Mouse (Mus musculus): Measurements from ENCODE around the gene Tmcc1. TPM values are rescaled to one million over a fixed set of nuclear protein-coding genes. Genes with fewer than 3 reads are reported as not detected.

Gene Tmcc1
- total and polyA plus RNA-seq, 3 experiments = 9.1 to 30.6 TPM; not detected in 1

DNA sequence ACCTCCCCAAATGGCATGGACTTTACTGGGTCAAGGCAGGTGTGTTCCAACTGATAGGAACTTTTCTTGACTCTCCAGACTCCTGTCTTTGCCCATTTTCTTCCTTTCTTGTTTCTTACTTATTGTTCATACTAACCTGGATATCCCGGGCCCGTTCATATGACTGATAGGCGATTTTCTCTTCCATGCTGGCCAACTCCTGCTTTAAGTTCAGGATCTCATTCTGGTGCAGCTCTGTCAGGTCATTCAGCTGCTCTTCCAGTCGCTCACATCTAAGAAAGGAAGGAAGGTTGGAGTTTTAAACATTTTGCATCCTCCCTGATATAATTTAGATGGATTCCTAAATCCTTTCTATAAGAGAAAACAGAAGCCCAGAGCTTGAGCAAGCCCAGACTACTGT, 168.6 kb downstream of the Tmcc1 start:
- no peak overlapping the region for H3K9ac ChIP-seq (ENCODE audit: control insufficient read depth, low read depth, low read length, poor library complexity, severe bottlenecking)
- H3K4me1 ChIP-seq (ENCODE audit: control insufficient read depth in 1 of 2, insufficient read depth in 2 of 2, low read length in 2 of 2) = no peaks in the 10 kb centered on the region
- TF ChIP-seq TBP (IDR thresholded peaks at IDR 0.05; ENCODE audit: low read depth, low read length) (no peak), ETS1 (IDR thresholded peaks at IDR 0.05; ENCODE audit: low read depth, low read length) (no peak), POLR2AphosphoS2 (IDR thresholded peaks at IDR 0.05; ENCODE audit: low read length) (no peak), BHLHE40 (IDR thresholded peaks at IDR 0.05; ENCODE audit: borderline replicate concordance, low read depth, low read length) (no peak), MYC (IDR thresholded peaks at IDR 0.05; ENCODE audit: low read depth, low read length) (no peak), USF2 (IDR thresholded peaks at IDR 0.05; ENCODE audit: borderline replicate concordance in 1 of 2, insufficient read depth in 1 of 2, low read depth in 1 of 2, low read length in 2 of 2) (no peak), KAT2A (conservative IDR thresholded peaks at IDR 0.05; ENCODE audit: low read depth, low read length) (no peak), SIN3A (IDR thresholded peaks at IDR 0.05; ENCODE audit: low read length) (no peak), SMC3 (IDR thresholded peaks at IDR 0.05; ENCODE audit: low read depth, low read length) (no peak), CHD1 (IDR thresholded peaks at IDR 0.05; ENCODE audit: low read depth, low read length) (no peak), HCFC1 (IDR thresholded peaks at IDR 0.05; ENCODE audit: low read depth, low read length) (no peak), CHD2 (IDR thresholded peaks at IDR 0.05; ENCODE audit: low read length) (no peak), TAL1 (IDR thresholded peaks at IDR 0.05; ENCODE audit: low read length) (no peak)
- no peak for DNase-seq (ENCODE audit: low read depth, low spot score)
- no peaks in the 10 kb centered on the region for H3K79me2 ChIP-seq (ENCODE audit: control insufficient read depth, insufficient read depth, low read length, poor library complexity)
- no peaks in the 10 kb centered on the region for H3K9me3 ChIP-seq (replicated peaks; ENCODE audit: insufficient read depth, low read length)
- no peaks in the 10 kb centered on the region for H3K27me3 ChIP-seq (ENCODE audit: control insufficient read depth in 1 of 2, insufficient read depth in 2 of 2, low read length in 2 of 2)
- no peak overlapping the region for H3K27ac ChIP-seq (ENCODE audit: control insufficient read depth, low read depth, low read length)
- H3K36me3 ChIP-seq (ENCODE audit: control insufficient read depth in 1 of 2, insufficient read depth in 2 of 2, low read length in 2 of 2) = peaks cover 0 to 2% of the 10 kb centered on the region in 2 experiments; a peak in 2 of 4 replicates
- no peak overlapping the region for H3K4me3 ChIP-seq (ENCODE audit: control insufficient read depth in 1 of 2, insufficient read depth in 1 of 2, low read depth in 2 of 2, low read length in 2 of 2)

DNA sequence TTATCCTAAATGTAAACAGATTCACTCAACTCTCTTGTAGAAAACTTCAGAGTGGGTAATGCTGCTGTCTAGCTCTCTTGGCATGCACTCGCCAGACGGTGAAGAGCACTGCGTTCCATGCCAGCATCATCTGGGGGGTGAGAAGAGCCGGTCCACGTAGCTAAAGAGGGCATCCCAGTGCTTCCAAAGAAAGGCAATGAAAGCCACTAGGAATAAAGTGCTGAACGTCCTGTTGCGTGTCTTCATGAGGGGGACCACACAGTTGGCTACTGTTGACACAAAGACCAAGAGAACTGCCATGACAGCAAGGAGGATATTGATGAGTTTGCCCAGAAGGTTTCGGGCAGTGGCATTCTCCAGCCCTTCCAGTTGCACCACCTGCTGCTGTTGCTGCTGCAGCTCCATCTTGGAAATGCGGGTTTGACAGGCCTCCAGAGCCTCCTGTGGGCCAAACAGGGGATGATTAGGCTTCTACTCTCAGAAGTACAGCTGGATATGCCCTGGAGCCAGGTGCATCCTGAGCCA, 171.3 kb downstream of the Tmcc1 start:
- H3K27ac ChIP-seq (ENCODE audit: control insufficient read depth, low read depth, low read length) = no peak overlapping the region
- no peak overlapping the region for H3K4me3 ChIP-seq (ENCODE audit: control insufficient read depth in 1 of 2, insufficient read depth in 1 of 2, low read depth in 2 of 2, low read length in 2 of 2)
- peaks cover 0 to 2% of the 10 kb centered on the region in 2 experiments; a peak in 2 of 4 replicates for H3K36me3 ChIP-seq (ENCODE audit: control insufficient read depth in 1 of 2, insufficient read depth in 2 of 2, low read length in 2 of 2)
- TF ChIP-seq MYC (IDR thresholded peaks at IDR 0.05; ENCODE audit: low read depth, low read length) = no peak
- no peak for TF ChIP-seq CTCF (IDR thresholded peaks at IDR 0.05 in 2 of 3, conservative IDR thresholded peaks at IDR 0.05 in 1 of 3; ENCODE audit: control insufficient read depth in 1 of 3, insufficient read depth in 1 of 3, low read depth in 2 of 3, low read length in 3 of 3, poor library complexity in 1 of 3, severe bottlenecking in 1 of 3)
- no peak for TF ChIP-seq BHLHE40 (IDR thresholded peaks at IDR 0.05; ENCODE audit: borderline replicate concordance, low read depth, low read length)
- no peak for TF ChIP-seq POLR2AphosphoS2 (IDR thresholded peaks at IDR 0.05; ENCODE audit: low read length)
- TF ChIP-seq E2F4 (IDR thresholded peaks at IDR 0.05; ENCODE audit: borderline replicate concordance, low read depth, low read length) = no peak
- H3K4me1 ChIP-seq (ENCODE audit: control insufficient read depth in 1 of 2, insufficient read depth in 2 of 2, low read length in 2 of 2) = no peaks in the 10 kb centered on the region
- H3K9me3 ChIP-seq (replicated peaks; ENCODE audit: insufficient read depth, low read length) = no peaks in the 10 kb centered on the region
- H3K9ac ChIP-seq (ENCODE audit: control insufficient read depth, low read depth, low read length, poor library complexity, severe bottlenecking) = no peak overlapping the region
- DNase-seq (ENCODE audit: low read depth, low spot score) = no peak
- H3K27me3 ChIP-seq (ENCODE audit: control insufficient read depth in 1 of 2, insufficient read depth in 2 of 2, low read length in 2 of 2) = no peaks in the 10 kb centered on the region
- H3K79me2 ChIP-seq (ENCODE audit: control insufficient read depth, insufficient read depth, low read length, poor library complexity) = no peaks in the 10 kb centered on the region

Measured in MEL (cell line).